ENCODE assay signal across 8 mouse cellular contexts in the genomic region with DNA sequence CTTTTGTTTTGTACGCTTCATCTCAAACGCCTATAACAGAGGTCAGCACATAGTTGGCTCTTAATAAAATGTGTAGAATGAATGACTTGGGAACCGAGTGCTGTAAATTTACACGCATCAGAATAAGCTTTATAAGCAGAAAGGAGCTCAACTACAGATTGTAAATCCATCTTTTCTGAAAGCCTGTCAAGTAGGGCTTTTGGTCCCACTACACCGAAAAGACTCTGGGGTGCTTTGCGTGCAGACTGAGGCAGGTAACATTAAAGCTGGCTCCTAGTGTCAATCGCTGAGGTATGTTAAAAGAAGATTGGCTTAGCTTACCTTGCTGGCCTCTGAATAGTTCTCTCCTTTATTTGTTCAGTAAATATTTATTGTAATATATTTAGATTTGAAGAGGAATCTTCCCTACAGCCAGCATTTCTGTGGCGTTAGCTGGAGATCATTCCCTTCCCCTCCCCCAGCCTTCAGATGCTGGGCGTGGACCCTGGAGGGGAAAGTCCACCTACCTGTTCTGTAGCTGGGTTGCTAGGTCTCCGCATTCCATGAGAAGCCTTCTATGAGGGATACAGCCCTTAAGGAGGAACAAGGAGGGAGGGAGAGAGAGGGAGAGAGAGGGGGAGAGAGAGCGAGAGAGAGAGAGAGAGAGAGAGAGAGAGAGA. TPM values are rescaled to one million over a fixed set of nuclear protein-coding genes. Genes with fewer than 3 reads are reported as not detected.
DNase-seq lines count a peak whose midpoint lies in the region; ATAC-seq and TF ChIP-seq lines count a peak whose summit lies in the region.

No protein-coding gene starts in this region.

- peaks cover 11% of the 10 kb centered on the region for H3K4me1 ChIP-seq in testis, adult 2 months (ENCODE audit: control insufficient read depth, insufficient read depth, low read length)
- H3K4me1 ChIP-seq in forebrain, embryonic 10.5 days, result peaks cover 44% of the 10 kb centered on the region
- peaks cover 21% of the 10 kb centered on the region for H3K4me1 ChIP-seq in midbrain, embryonic 13.5 days (replicated peaks)

- H3K27me3 ChIP-seq in testis, adult 2 months (ENCODE audit: control insufficient read depth, insufficient read depth, low read length), result no peaks in the 10 kb centered on the region
- peaks cover 42% of the 10 kb centered on the region for H3K27me3 ChIP-seq in forebrain, embryonic 10.5 days (ENCODE audit: poor library complexity, severe bottlenecking)
- H3K27me3 ChIP-seq in midbrain, embryonic 13.5 days, result peaks cover 6% of the 10 kb centered on the region; the same call in 1 of the 2 replicates

- no peaks in the 10 kb centered on the region for H3K9me3 ChIP-seq in forebrain, embryonic 10.5 days
- no peaks in the 10 kb centered on the region for H3K9me3 ChIP-seq in midbrain, embryonic 13.5 days

- no peak for ATAC-seq in midbrain, embryonic 13.5 days

- 2% methylated on average over 10 of the region's 11 CpGs for WGBS in forebrain, embryonic 10.5 days
- under 1% methylated on average over 10 of the region's 11 CpGs for WGBS in midbrain, embryonic 13.5 days

- peak overlapping the region; percentile 76 for H3K9ac ChIP-seq in midbrain, embryonic 13.5 days (replicated peaks)

- H3K36me3 ChIP-seq in testis, adult 2 months (ENCODE audit: control insufficient read depth, insufficient read depth, low read length), result no peaks in the 10 kb centered on the region
- no peaks in the 10 kb centered on the region for H3K36me3 ChIP-seq in forebrain, embryonic 10.5 days (replicated peaks)
- H3K36me3 ChIP-seq in midbrain, embryonic 13.5 days, result no peaks in the 10 kb centered on the region

- no peak overlapping the region for H3K27ac ChIP-seq in testis, adult 2 months (ENCODE audit: control insufficient read depth, insufficient read depth, low read depth, low read length)
- peak overlapping the region; percentile 89 for H3K27ac ChIP-seq in forebrain, embryonic 10.5 days
- peak overlapping the region; percentile 87 for H3K27ac ChIP-seq in midbrain, embryonic 13.5 days

- no peak for DNase-seq in testis, postnatal 14 days (ENCODE audit: low spot score)
- DNase-seq in forebrain, embryonic 10.5 days (ENCODE audit: extremely low spot score, low spot score), result no peak
- DNase-seq in kidney, postnatal 25 days, result peak; percentile 35 to 52
- no peak for DNase-seq in thymus, postnatal 4 days
- DNase-seq in urinary bladder, postnatal 36 days (ENCODE audit: low spot score in 2 of 2), result no peak
- DNase-seq in adipocyte (ENCODE audit: low spot score), result no peak

- peak overlapping the region; percentile 22 for H3K4me3 ChIP-seq in testis, adult 2 months (ENCODE audit: control insufficient read depth, low read depth, low read length)
- peak overlapping the region; percentile 63 for H3K4me3 ChIP-seq in forebrain, embryonic 10.5 days
- H3K4me3 ChIP-seq in midbrain, embryonic 13.5 days (replicated peaks), result peak overlapping the region; percentile 56

- TF ChIP-seq CTCF in testis, adult 2 months (IDR thresholded peaks at IDR 0.05; ENCODE audit: control insufficient read depth, insufficient read depth, insufficient replicate concordance, low read depth, low read length), result no peak

- peak overlapping the region; percentile 88 for H3K4me2 ChIP-seq in midbrain, embryonic 13.5 days (replicated peaks)

- no peak for TF ChIP-seq POLR2A in testis, adult 2 months (IDR thresholded peaks at IDR 0.05; ENCODE audit: control insufficient read depth, low read depth, low read length)

RNA-seq across cellular contexts. Expression of a gene that starts 1.0 kb away (rescaled TPM):
- polyA plus RNA-seq in testis, adult 2 months (2012; rRNA removed), result 12.6 and 17.4 TPM in 2 replicates
- polyA plus RNA-seq in forebrain, embryonic 10.5 days (2016; fragmentation: Nextera tagmentation; extraction: Ambion mirVana), result 9.1 and 10.3 TPM in 2 replicates
- polyA plus RNA-seq in midbrain, embryonic 13.5 days (2015; fragmentation: Nextera tagmentation; extraction: Ambion mirVana), result 5.3 and 6.0 TPM in 2 replicates

RNA-seq across cellular contexts. Expression of a gene that starts 50.1 kb away (rescaled TPM):
- 13.9 and 15.9 TPM in 2 replicates for polyA plus RNA-seq in testis, adult 2 months (2012; rRNA removed)
- polyA plus RNA-seq in forebrain, embryonic 10.5 days (2016; fragmentation: Nextera tagmentation; extraction: Ambion mirVana), result 18.5 and 20.3 TPM in 2 replicates
- 26.9 and 27.3 TPM in 2 replicates for polyA plus RNA-seq in midbrain, embryonic 13.5 days (2015; fragmentation: Nextera tagmentation; extraction: Ambion mirVana)

Comparison
In these comparisons a context has a peak if more than half of its experiments do, and no peak if none do; other contexts are left out.
1. DNase-seq: peak in kidney, postnatal 25 days (2 of 2); none in testis, postnatal 14 days (single experiment), forebrain, embryonic 10.5 days (single experiment), thymus, postnatal 4 days (single experiment), urinary bladder, postnatal 36 days (0 of 2) and adipocyte (single experiment).
2. Peak in every context shown above with its lines, with median percentiles within 50 percentile points of each other: H3K4me3 ChIP-seq.